Mouse (Mus musculus): ENCODE data around the gene Foxp1. TPM values are rescaled to one million over a fixed set of nuclear protein-coding genes. Genes with fewer than 3 reads are reported as not detected.

The Foxp1 gene
- total RNA-seq, 2 experiments from 2014 or later, result 94.3 to 100 TPM

- no peak for DNase-seq (ENCODE audit: low spot score in 2 of 2)
Observed at GRCm38 (mm10) chr6:98933135-98933724, 589.3 kb downstream of the Foxp1 start.

- DNase-seq (ENCODE audit: low spot score in 2 of 2), result no peak
Observed at GRCm38 (mm10) chr6:98931881-98932540, 590.5 kb downstream of the Foxp1 start.

GRCm38 (mm10) chr6:98930652-98931300 lies 591.7 kb downstream of the Foxp1 start:
- DNase-seq (ENCODE audit: low spot score in 2 of 2), result no peak

GRCm38 (mm10) chr6:98928365-98928764 lies 594.2 kb downstream of the Foxp1 start:
- no peak for DNase-seq (ENCODE audit: low spot score in 2 of 2)

GRCm38 (mm10) chr6:98901259-98901658 lies 621.3 kb downstream of the Foxp1 start:
- DNase-seq (ENCODE audit: low spot score in 2 of 2), result no peak

GRCm38 (mm10) chr6:98878208-98878607 lies 644.3 kb downstream of the Foxp1 start:
- DNase-seq (ENCODE audit: low spot score in 2 of 2), result no peak

- DNase-seq (ENCODE audit: low spot score in 2 of 2), result no peak
Observed at GRCm38 (mm10) chr6:98876401-98876800, 646.1 kb downstream of the Foxp1 start.

Small RNA genes lying within 50 kb of the gene (microRNA-seq; reads per million reads assigned to microRNA genes)
- gene Gm22328, result 0 reads per million in 2 experiments
- 0 reads per million in 2 experiments for gene Gm49348

Other genes starting within 250 kb of the Foxp1 start
- gene Eif4e3, start 144.1 kb upstream of the Foxp1 start, total RNA-seq (2021), result 10 to 100 TPM; 21.6 to 25.2 TPM
- gene Gm20696, start 144.1 kb upstream of the Foxp1 start, total RNA-seq (2021), result 1 to 10 TPM; 5.7 to 7.4 TPM
- gene Gpr27, start 170.0 kb upstream of the Foxp1 start, total RNA-seq (2021), result 10 to 100 TPM; 57.6 to 61.4 TPM
- gene Prok2, start 203.7 kb upstream of the Foxp1 start, total RNA-seq (2021), result 1 to 10 TPM in 1 of 2 experiments, under 1 TPM in 1; 0.79 to 1.1 TPM

Measured in layer of hippocampus, adult 18-20 months (tissue).